Mouse (Mus musculus) cerebellum, adult 2 months (tissue): ENCODE data around the gene Slc26a1.

Experiments used
- CTCF ChIP-seq: fragments of 200-500 bp; IDR thresholded peaks from 2 replicates; pipeline ENCODE4 v1.5.1; 2011; ENCODE audit warnings: low read depth, mild to moderate bottlenecking, control low read depth, low read length, moderate library complexity, borderline replicate concordance; ENCODE audit not compliant: insufficient read depth
- POLR2A ChIP-seq: fragments of 200-500 bp; IDR thresholded peaks from 2 replicates; pipeline ENCODE4 v1.6.1; 2011; ENCODE audit warnings: low read length, control low read depth, borderline replicate concordance; ENCODE audit not compliant: insufficient read depth

GRCm38 (mm10) chr5:108696542-108696941, 21.2 kb upstream of the Slc26a1 start:
- TF ChIP-seq CTCF, result no peak
- TF ChIP-seq POLR2A, result no peak
